Mouse (Mus musculus): ENCODE measurements at regions not wholly inside any gene's neighbourhood (a gene's known extent, or its start where the extent isn't known, plus 50 kb on each side); places are given as distances from the start of the nearest gene placed in this dataset.

- no peak for TF ChIP-seq POLR2A (IDR thresholded peaks at IDR 0.05; ENCODE audit: control insufficient read depth, low read depth, low read length)
- no peak for TF ChIP-seq CTCF (IDR thresholded peaks at IDR 0.05; ENCODE audit: control insufficient read depth, insufficient read depth, insufficient replicate concordance, low read depth, low read length)
These were observed 196.3 kb upstream of the Nfe2l3 start for GRCm38 (mm10) chr6:51236077-51236740.
